Mouse (Mus musculus) c-Kit-negative CD71-positive TER-119-positive erythroid progenitor cells, embryonic 14.5 days (primary cell): ENCODE measurements around the gene Pmvk.

ENCODE experiments used
- DNase-seq: peaks from one replicate; pipeline ENCODE4 v3.0.0-alpha.2; 2013; ENCODE audit warnings: low read depth, low spot score

Pmvk gene

DNA sequence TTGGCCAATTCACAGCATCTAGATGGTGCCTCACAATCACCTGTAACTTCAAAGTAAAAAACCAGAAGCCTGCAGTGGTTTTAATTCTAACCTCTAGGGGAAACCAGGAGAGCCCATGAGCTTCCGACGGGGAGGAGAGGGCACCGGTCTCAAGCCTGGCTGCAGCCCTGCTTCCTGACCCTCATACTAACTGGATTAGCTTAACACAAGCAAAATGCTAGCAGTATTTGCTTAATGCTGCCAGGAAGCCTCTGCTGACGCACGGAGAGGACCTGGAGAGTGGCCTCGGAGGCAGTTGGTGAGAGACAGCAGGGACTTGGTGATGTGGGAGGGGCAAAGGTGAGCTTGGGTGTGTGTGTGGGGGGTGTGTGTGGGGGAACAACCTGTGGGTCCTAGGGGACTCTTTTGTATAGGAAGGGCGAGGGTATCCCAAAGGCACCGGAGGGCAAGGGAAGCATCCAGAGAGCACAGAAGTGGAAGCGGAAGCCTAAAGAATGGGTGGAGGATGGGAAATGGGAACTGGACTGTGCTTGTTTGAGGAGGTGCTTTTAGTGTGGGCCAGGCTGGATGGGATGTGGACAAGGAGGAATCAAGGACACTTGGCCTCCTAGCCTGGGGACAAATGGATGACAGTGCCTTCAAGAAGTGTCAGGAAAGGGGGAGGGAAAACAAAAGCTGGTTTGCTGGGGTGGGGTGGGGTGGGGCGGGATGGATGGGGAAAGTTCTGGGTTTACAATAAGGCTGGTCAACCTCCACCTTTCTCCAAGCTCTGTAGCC lies at the start of gene Pmvk:
Gene Pmvk, plus strand, starts transcription at position 141 of the 777 bp plus-strand sequence.
- DNase-seq: no peak

DNA sequence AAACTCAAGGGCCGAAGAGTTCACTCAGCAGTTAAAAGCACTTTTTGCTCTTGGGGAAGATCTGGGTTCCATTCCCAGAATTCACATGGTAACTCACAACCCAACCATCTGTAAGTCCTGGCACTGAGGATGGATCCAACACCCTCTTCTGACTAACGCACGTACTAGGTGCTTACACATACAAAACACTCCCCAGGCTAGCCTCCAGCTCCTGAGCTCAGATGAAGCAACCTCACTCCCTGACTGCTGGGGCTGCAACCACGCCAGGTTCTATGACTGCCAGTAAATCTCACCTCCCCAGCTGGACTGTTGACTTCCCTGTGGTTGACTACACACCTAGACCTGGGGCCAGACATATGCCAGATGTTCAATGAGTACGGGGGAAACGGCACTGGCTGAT lies 47.5 kb upstream of the Pmvk start:
- DNase-seq: no peak

DNA sequence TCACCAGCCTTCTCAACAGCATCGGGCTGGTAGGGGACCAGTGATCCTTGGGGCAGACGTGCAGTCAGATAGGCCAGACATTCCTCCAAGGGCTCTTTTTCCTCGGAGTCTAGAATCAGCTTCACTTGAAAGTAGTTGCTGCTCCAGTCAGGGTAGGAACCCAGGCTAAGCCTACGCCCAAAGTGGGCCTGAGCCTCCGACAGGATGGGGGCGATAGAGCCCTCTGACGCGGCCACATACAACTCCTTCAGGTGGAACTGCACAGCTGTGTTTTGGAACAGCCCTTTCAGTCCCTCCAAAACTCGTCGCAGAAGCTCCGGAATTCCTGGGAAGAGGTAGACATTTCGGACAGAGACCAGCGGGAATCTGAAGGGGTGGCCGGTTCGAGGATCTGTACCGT lies 45.9 kb upstream of the Pmvk start:
- DNase-seq: no peak

DNA sequence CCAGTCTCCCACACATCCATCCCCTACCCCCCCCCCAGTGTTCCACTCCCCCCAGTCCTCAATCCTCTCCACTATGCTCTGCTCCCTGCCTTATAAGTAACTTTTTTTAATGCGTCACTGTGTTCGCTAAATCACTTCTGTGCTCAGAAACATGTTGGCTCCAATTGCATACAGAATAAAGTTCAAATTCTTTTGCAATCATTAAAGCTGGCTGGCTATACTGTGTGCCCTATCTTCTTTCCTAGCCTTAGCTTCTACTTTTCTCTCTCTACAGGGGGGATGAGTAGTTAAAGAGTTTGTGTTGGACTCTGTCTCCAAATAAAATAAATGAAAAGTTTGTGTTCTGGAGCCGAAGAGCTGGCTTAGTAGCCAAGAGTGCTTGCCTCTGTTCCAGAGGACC lies 44.6 kb upstream of the Pmvk start:
- DNase-seq: no peak

DNA sequence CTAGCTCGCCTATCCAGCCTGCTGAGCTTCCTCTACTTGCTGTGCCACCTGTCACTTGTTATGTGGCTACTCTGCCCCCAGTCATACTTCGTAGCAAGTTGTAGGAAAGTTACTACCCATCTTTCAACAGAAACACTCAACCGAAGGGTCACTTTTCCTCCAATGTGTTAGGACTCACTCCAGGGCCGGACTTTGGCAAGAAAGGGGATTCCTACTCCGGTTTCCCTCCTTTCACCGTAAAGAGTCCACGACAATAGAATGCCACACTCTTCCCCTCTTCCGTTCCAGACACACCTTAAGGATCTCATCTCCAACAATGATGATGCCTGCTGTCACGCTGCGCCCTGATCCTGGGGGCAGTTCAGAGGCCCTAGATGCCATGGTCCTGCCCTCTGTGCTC lies 43.5 kb upstream of the Pmvk start:
- no peak for DNase-seq

DNA sequence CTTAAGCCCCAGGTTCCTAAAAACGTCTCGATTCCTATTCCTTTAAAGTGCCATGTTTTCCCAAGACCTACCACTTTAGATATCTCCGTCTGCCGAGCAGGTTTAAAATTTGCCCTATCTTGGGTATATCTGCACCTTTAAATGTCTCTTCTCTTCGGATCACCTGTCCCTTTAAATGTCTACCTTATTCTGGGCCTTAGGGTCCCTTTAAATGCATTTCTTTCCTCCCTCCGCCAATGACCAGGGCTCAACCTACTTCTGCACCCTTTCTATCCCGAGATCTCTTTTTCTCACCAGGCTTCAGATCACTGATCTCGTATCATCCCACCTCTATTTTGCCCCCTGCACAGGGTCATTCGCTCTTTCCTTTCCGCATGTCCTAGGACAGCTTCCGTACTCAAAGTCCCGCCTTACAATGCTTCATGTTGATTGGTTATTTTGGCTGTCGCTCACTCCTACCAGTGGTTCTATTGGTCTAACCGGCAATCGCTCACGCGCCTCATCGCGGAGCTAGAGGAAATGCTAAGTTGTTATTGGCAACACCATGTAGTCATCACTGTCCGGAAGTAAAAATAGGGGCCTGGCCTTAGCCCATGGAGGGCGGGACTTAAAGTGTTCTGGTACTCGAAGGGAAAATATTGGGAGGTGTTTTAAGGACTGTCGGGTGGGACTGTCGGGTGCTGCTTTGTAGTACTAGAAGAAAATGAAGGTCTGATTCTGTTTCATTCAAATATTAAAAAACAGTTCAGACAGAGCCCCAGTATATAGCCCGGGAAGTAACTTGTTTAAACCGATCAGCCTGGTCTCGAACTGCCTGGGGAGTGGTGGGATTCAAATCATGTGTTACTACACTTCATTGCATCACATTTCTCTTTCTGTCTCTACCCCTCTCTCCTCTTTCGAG lies 42.6 kb upstream of the Pmvk start, which contains the start of gene Flad1:
Gene Flad1, minus strand, starts transcription at position 381 of the 904 bp plus-strand sequence.
- peak; percentile 100 for DNase-seq

DNA sequence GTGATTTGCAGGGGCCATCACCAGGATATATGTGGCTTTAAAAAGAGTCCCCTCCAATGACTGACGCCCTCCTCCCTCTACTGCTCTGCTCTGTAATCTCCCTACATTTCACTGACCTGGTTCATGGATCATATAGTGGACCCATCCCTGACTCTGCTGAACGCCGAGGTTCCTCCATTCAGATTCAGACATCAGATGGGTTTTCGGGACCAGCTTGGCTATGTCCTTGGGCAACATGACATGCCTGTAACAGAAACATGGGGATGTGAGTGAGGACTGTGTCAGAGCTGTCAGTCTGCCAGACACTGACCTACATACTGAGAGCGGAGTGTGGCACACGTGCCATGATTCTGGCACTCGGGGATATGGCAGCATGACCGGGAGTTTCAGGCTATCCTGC lies 38.2 kb upstream of the Pmvk start:
- no peak for DNase-seq

DNA sequence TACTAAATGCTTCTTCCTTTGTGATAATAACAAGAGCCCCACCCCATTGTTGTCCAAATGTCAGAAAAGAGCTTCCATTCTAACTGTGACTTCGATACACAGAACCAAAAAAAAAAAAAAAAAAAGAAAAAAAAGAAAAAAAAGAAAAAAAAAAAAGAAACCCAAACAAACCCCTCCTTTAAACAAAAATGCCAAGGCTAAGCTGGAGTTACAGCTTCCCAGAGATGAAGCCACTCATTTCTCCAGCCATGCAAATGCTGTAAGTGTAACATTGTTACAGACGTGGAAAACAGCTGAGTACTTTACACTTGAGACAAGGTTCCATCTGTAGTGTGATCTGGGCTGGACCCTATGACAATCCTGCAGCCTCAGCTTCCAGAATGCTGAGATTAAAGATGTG lies 37.2 kb upstream of the Pmvk start:
- DNase-seq: no peak

DNA sequence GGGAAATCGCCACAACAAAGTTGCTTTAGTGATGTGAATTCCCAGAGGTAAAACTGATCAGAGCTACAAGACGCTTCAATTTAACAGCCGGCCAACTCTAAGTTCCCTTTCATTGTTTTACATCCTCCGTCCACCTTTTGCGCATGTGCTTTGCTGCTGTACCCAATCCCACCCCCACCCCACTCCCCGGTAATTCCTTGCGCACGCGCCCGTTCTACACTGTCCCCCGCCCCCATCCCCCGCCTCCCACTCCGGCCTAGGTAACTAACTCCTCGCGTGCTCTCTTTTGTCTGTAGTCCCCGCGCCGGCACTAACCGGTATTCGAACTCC lies 36.5 kb upstream of the Pmvk start:
- DNase-seq: no peak

DNA sequence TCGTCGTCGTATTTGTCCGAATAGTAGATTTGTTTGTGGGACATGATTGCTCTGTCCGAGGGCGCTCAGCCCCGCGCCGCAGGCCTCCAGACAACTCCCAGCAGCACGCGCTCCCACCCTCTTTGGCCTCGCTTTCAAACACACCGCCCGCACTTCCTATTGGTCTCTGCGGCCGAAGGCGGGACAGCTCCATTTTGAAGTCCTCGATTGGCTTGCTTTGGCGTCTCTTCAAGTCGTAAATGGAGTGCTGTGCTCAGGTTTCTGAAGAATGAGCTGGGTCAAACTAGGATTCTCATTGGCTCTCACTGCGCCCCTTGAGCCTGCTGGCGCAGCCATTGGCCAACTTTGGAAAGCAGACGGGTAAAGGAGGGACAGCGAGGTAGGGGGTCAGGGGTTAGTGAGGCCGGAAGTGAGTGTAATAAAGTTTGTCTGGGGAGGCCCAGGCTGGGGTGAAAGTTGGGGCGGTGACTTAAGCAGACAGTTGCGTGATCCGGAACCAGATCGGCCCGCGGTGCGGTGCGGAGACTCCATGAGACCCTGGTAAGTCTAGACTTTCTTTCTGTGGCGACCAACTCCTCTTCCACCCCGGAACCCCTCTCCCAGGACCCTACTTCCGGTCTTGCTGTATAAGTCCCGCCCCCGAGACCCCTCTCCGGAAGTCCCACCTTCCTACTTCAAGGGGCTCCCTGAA lies 36.0 kb upstream of the Pmvk start, which contains the start of the genes Cks1b and Shc1:
Gene Cks1b, minus strand, starts transcription at position 214 of the 691 bp plus-strand sequence.
Gene Shc1, plus strand, starts transcription at position 274 of the 691 bp plus-strand sequence.
- DNase-seq: peak; percentile 94

DNA sequence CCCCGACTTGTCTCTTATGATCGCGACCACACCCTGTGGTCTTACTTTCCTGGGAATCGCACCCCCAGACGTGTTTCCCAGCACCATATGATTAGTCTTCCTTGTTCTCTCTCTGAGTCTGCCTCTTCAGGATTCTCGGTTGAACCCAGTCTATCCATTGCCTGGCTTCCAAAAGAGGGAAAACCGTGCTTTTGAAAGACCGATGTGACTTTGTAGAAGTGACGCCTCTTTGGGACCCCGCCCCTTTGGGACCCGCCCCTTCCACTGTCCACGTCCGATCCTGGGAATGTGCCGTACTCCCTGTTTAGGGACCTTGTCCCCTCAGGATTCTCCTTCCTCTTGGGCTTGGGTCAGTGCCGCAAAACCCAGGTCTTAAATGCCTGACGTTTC lies 35.5 kb upstream of the Pmvk start:
- no peak for DNase-seq

DNA sequence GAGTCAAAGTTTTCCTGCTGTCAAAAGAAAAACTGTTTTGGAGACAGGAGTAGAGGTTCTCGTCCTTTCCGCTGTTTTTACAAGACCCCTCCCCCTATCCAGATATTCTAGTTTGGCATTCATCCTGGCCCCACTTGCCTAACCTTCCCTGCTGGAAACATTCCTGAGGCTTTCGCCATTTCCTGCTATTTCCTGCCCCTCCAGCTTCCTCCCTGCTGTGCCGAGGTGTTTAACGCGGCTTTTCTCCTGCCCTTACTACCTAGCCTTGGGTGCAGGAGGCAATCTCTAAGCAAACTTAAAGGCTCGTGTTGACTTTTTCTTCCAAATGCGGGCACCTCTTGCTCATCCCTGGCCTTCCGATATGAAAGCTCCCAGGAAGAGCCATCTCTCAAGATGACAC lies 34.8 kb upstream of the Pmvk start:
- DNase-seq: no peak

DNA sequence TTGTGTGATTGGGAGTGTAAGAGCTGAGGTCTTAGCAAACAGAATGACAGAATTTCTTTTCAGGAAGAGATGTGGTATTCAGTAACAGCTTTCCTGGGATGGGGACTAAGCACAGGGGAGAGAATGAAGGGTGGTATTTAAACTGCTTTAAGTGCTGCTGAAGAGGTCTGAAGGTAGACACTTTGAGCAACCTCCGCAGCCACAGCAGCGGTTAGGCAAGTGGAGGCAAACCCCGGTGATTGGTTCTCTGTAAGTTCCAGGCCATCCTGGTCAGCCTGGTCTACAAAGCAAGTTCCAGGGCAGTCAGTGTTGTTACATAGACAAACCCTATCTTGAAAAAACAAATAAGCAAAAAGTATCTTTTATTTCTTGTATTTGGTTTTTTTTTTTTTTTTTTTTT lies 34.4 kb upstream of the Pmvk start:
- no peak for DNase-seq

DNA sequence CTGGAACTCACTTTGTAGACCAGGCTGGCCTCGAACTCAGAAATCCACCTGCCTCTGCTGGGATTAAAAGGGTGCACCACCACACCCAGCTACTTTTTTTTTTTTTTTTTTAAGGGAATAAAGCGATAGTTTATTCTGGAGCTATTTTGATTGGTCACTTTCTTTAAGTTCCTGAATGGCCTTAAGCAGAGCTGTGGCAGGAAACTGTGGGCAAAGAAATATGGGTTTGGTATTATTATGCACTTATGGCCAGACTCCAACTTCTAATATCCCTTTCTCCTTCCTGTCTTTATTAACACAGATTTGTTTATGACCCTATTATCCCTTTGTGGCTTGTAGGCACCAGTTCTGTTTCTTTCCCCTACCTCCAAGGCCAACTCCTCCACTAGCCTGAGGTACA lies 33.9 kb upstream of the Pmvk start:
- DNase-seq: no peak

DNA sequence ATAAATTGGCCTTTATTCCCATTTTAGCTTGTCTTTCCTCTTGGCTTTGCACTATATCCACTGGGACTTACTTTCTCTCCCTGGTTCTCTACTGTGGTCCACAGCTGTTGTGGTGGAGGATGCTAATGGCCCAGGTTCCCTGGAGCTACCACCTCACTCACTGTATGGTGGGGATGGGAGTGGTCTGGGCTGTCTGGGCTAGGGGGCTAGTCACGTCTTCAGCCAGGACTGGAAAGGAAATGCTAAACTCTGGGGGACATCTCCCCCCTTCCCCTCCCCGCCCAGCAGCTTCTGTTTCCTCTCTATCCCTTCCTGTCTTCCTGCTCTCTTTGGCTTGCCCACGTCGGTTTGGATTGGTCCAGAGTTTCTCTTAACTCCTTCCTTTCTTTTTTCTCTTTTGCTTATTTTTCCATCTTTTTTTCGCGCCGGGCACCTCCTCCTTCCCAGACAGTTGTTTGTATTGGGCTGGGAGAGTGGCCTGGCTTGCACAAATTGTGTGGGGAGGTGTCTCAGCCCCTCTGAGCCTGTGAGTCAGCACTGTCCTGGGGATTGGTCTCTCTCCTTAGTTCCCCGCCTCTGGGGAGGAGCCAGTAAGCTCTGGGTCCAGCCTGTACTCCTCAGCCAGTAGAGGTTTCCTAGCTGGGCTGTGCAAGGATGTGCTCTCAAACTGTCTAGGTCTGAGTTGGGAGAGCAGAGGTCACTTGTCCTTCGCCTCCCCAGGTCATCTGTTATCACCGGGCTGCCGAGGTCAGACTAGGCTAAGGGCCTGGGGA lies 33.2 kb upstream of the Pmvk start:
- peak; percentile 76 for DNase-seq

DNA sequence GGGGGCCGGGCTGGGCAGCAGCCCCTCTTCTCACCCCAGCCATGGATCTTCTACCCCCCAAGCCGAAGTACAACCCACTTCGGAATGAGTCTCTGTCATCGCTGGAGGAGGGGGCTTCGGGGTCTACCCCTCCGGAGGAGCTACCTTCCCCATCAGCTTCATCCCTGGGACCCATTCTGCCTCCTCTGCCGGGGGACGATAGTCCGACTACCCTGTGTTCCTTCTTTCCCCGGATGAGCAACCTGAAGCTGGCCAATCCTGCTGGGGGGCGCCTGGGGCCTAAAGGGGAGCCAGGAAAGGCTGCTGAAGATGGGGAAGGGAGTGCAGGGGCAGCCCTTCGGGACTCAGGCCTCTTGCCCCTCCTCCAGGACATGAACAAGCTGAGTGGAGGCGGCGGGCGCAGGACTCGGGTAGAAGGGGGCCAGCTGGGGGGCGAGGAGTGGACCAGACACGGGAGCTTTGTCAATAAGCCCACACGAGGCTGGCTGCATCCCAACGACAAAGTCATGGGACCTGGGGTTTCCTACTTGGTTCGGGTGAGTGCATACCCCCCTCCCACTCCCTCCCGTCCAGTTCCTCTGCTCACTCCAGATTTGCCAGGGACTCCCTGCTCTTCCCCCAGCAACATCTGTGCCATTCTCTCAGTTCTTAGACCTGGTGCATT lies 32.4 kb upstream of the Pmvk start:
- DNase-seq: no peak

DNA sequence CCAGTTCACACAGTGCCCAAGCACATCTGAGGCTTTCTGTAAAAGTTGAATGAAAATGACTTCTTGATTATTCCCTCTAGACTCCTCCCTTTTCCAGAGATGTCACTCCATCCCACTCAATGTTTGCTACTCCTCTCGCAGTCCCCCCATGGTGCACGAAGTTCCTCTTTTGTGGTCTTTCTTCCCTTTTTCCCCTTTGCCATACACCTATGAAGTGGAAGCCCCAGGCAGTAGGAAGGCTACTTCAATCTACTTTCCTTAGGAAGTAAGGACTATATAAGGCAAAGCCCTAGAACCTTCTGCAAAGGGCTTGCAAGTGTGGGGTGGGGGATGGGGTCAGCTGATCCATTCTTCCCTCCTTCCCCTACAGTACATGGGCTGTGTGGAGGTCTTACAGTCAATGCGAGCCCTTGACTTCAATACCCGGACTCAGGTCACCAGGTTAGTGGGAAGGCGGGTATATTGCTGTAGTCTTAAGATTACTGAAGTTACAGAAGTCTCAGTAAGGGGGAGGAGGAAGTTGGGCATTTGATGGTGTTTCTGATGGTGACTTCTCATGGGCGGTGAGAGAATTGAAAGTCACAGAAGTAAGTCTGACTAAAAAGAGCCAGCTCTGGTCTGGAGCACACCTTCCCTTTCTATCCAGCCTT lies 31.7 kb upstream of the Pmvk start:
- no peak for DNase-seq

DNA sequence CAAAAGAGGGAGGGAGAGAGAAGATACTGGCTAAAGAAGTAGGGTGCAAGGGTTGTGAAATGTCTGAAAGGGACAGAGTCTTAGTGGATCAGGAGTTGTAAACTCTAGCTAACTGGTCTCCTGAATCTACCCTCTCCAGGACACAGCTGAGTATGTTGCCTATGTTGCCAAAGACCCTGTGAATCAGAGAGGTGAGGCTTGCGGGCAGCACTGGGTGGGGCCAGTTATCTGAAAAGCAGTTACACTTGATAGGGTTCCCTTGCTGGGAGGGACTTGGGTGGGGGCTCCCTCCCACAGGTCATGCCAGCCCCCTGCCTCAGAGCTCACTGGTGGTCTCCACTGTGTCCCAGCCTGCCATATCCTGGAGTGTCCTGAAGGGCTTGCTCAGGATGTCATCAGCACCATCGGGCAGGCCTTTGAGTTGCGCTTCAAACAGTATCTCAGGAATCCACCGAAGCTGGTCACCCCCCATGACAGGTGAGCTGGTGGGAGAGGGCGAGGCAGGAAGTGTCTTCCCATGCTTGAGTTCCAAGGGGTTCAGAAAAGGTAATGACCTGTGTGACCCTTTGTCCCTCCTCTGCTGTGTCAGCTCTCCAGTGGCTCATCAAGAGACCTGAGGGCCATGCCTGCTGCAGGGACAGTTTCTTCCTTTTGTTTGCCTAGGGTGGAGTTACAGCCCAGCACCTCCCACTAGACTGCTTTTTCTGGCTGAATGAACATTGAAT lies 29.8 kb upstream of the Pmvk start:
- no peak for DNase-seq

DNA sequence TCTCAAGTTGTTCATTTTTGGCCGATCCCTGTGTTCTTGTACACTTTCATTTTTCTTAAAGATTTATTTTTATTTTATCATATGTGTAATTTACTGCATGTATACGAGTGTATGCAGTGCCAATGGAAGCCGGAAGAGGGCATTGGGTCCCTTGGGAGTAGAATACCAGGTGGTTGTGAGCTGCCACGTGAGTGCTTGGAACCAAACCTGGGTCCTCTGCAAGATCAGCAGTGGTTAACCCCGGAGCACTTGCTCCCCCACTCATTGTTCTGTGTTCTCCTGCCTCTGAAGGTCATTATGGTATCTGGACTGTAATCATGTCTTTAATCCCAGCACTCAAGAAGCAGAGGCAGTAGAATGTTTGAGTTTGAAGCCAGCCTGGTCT lies 29.2 kb upstream of the Pmvk start:
- no peak for DNase-seq

DNA sequence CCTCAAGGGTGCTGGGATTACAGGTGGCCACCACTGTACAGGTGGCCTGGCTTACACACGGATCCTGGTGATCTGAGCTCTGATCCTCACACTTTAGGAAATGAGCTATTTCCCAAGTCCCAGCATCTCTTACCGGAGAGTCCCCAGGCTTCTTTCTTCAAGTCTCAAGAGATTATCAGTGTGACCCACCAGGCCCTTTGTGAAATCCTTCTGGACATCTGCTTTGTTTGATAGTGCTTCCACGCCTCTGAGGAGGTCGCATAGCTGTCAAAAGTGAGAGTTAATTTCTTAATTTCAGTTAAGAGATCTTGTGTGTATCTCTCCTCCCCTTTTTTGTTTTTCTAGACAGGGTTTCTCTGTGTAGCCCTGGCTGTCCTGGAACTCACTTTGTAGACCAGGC lies 28.5 kb upstream of the Pmvk start:
- DNase-seq: no peak
